Mouse (Mus musculus) forebrain, embryonic 16.5 days (tissue): ENCODE results near the gene Nabp1. TPM values are rescaled to one million over a fixed set of nuclear protein-coding genes. Genes with fewer than 3 reads are reported as not detected.
A peak's percentile ranks its signal among the peaks of the same experiment; 100 is the strongest.

Experiments
- ATAC-seq: fragments of 200-750 bp; cut with Nextera tagmentation; 2 replicates; pipeline ENCODE4 v1.8.0; 2017; ENCODE audit warnings: mild to moderate bottlenecking, moderate library complexity
- H3K27ac ChIP-seq: fragments of 300-500 bp; sonication (generic); 2 replicates; pipeline ENCODE4 v1.5.1; 2014; ENCODE audit warnings: low read length, control low read depth
- H3K27me3 ChIP-seq: fragments of 300-500 bp; sonication (generic); replicated peaks from 2 replicates; pipeline ENCODE4 v1.6.1; 2014; ENCODE audit warnings: low read length; ENCODE audit not compliant: control insufficient read depth, insufficient read depth
- H3K36me3 ChIP-seq: fragments of 300-500 bp; sonication (generic); 2 replicates; pipeline ENCODE4 v1.6.1; 2014; ENCODE audit not compliant: control insufficient read depth, insufficient read depth
- H3K4me1 ChIP-seq: fragments of 300-500 bp; sonication (generic); replicated peaks from 2 replicates; pipeline ENCODE4 v1.6.1; 2014; ENCODE audit warnings: low read length; ENCODE audit not compliant: control insufficient read depth, insufficient read depth
- H3K4me2 ChIP-seq: fragments of 300-500 bp; sonication (generic); 2 replicates; pipeline ENCODE4 v1.6.1; 2014; ENCODE audit warnings: mild to moderate bottlenecking, low read length, control low read depth
- H3K4me3 ChIP-seq: fragments of 300-500 bp; sonication (generic); replicated peaks from 2 replicates; pipeline ENCODE4 v1.5.1; 2014; ENCODE audit warnings: mild to moderate bottlenecking, low read length, control low read depth
- H3K9ac ChIP-seq: fragments of 300-500 bp; sonication (generic); replicated peaks from 2 replicates; pipeline ENCODE4 v1.6.1; 2014; ENCODE audit warnings: low read depth, low read length, control low read depth
- H3K9me3 ChIP-seq: fragments of 300-500 bp; sonication (generic); 2 replicates; pipeline ENCODE4 v1.6.1; 2016; ENCODE audit warnings: low read length; ENCODE audit not compliant: control insufficient read depth
- WGBS: fragments of 180-500 bp; shearing (Covaris S2); extraction: QIAGEN DNeasy Blood & Tissue Kit; methylation state at CpG from one replicate; pipeline ENCODE4 v1.1.7; 2014; 5-methylcytosine and 5-hydroxymethylcytosine counted together
- polyA plus RNA-seq: library from polyadenylated mRNA; unstranded; fragments of >200 nt; fragmentation: Nextera tagmentation; extraction: Ambion mirVana; gene quantifications from 2 replicates; pipeline ENCODE4 v1.2.1, GENCODE M21; 2015

Nabp1 gene
- 10.2 and 10.5 TPM in 2 replicates for polyA plus RNA-seq

GRCm38 (mm10) chr1:51478262-51479026 is at the start of gene Nabp1:
TSS of gene Nabp1 (minus strand) at chr1:51478425.
- no peaks in the 10 kb centered on the region for H3K9me3 ChIP-seq
- peaks cover 5% of the 10 kb centered on the region for H3K4me1 ChIP-seq
- peak within 1 kb of the TSS; percentile 89 for H3K4me2 ChIP-seq
- H3K9ac ChIP-seq: peak within 1 kb of the TSS; percentile 69
- no peaks in the 10 kb centered on the region for H3K27me3 ChIP-seq
- ATAC-seq: peak; percentile 100
- H3K36me3 ChIP-seq: no peaks in the 10 kb centered on the region
- H3K27ac ChIP-seq: peak within 1 kb of the TSS; percentile 74
- under 1% methylated on average over 51 of the region's 51 CpGs for WGBS
- peak within 1 kb of the TSS; percentile 67 for H3K4me3 ChIP-seq

- H3K4me2 ChIP-seq: no peak overlapping the region
- 56% methylated on average over 1 of the region's 1 CpGs for WGBS
- no peak overlapping the region for H3K4me3 ChIP-seq
- no peaks in the 10 kb centered on the region for H3K9me3 ChIP-seq
- no peak for ATAC-seq
- no peaks in the 10 kb centered on the region for H3K27me3 ChIP-seq
- peaks cover 3% of the 10 kb centered on the region; the same call in 1 of the 2 replicates for H3K4me1 ChIP-seq
- no peak overlapping the region for H3K27ac ChIP-seq
- H3K9ac ChIP-seq: no peak overlapping the region
- H3K36me3 ChIP-seq: no peaks in the 10 kb centered on the region
These were observed 47.5 kb upstream of the Nabp1 start for GRCm38 (mm10) chr1:51525563-51526265.

GRCm38 (mm10) chr1:51521651-51522050 is 43.4 kb upstream of the Nabp1 start:
- Histone ChIP-seq H3K9me3 (no peaks in the 10 kb centered on the region), H3K4me2 (no peak overlapping the region), H3K9ac (no peak overlapping the region), H3K4me3 (no peak overlapping the region), H3K27me3 (no peaks in the 10 kb centered on the region), H3K27ac (no peak overlapping the region), H3K4me1 (no peaks in the 10 kb centered on the region), H3K36me3 (no peaks in the 10 kb centered on the region)
- 74% methylated on average over 8 of the region's 8 CpGs for WGBS
- ATAC-seq: no peak

GRCm38 (mm10) chr1:51520246-51520780 is 42.1 kb upstream of the Nabp1 start:
- Histone ChIP-seq H3K9ac (no peak overlapping the region), H3K27me3 (no peaks in the 10 kb centered on the region), H3K27ac (no peak overlapping the region), H3K4me1 (no peaks in the 10 kb centered on the region), H3K9me3 (no peaks in the 10 kb centered on the region), H3K36me3 (no peaks in the 10 kb centered on the region), H3K4me2 (no peak overlapping the region), H3K4me3 (no peak overlapping the region)
- WGBS: 80% methylated on average over 5 of the region's 5 CpGs
- ATAC-seq: no peak

GRCm38 (mm10) chr1:51519112-51519511 is 40.9 kb upstream of the Nabp1 start:
- H3K36me3 ChIP-seq: no peaks in the 10 kb centered on the region
- no peaks in the 10 kb centered on the region for H3K27me3 ChIP-seq
- H3K9ac ChIP-seq: no peak overlapping the region
- no peaks in the 10 kb centered on the region for H3K9me3 ChIP-seq
- no peak overlapping the region for H3K27ac ChIP-seq
- H3K4me2 ChIP-seq: no peak overlapping the region
- 87% methylated on average over 3 of the region's 3 CpGs for WGBS
- no peak for ATAC-seq
- no peak overlapping the region for H3K4me3 ChIP-seq
- no peaks in the 10 kb centered on the region for H3K4me1 ChIP-seq

- Histone ChIP-seq H3K27ac (no peak overlapping the region), H3K4me2 (no peak overlapping the region), H3K36me3 (no peaks in the 10 kb centered on the region), H3K4me1 (peaks cover 7% of the 10 kb centered on the region), H3K27me3 (no peaks in the 10 kb centered on the region), H3K4me3 (no peak overlapping the region), H3K9ac (no peak overlapping the region), H3K9me3 (no peaks in the 10 kb centered on the region)
- no peak for ATAC-seq
- WGBS: 38% methylated on average over 2 of the region's 2 CpGs
These were observed 37.4 kb upstream of the Nabp1 start for GRCm38 (mm10) chr1:51515625-51516024.

GRCm38 (mm10) chr1:51515041-51515440 is 36.8 kb upstream of the Nabp1 start:
- WGBS: 80% methylated on average over 3 of the region's 3 CpGs
- Histone ChIP-seq H3K27me3 (no peaks in the 10 kb centered on the region), H3K27ac (no peak overlapping the region), H3K36me3 (no peaks in the 10 kb centered on the region), H3K4me2 (no peak overlapping the region), H3K4me3 (no peak overlapping the region), H3K9ac (no peak overlapping the region), H3K4me1 (peaks cover 7% of the 10 kb centered on the region), H3K9me3 (no peaks in the 10 kb centered on the region)
- ATAC-seq: no peak

- Histone ChIP-seq H3K27ac (no peak overlapping the region), H3K4me1 (peaks cover 7% of the 10 kb centered on the region), H3K4me3 (no peak overlapping the region), H3K36me3 (no peaks in the 10 kb centered on the region), H3K9ac (no peak overlapping the region), H3K27me3 (no peaks in the 10 kb centered on the region), H3K9me3 (no peaks in the 10 kb centered on the region), H3K4me2 (no peak overlapping the region)
- 92% methylated on average over 2 of the region's 2 CpGs for WGBS
- no peak for ATAC-seq
These were observed 36.2 kb upstream of the Nabp1 start for GRCm38 (mm10) chr1:51514379-51514778.

- no peak overlapping the region for H3K4me2 ChIP-seq
- peaks cover 7% of the 10 kb centered on the region for H3K4me1 ChIP-seq
- no peak overlapping the region for H3K9ac ChIP-seq
- peak; percentile 64 for ATAC-seq
- no peaks in the 10 kb centered on the region for H3K9me3 ChIP-seq
- no peaks in the 10 kb centered on the region for H3K36me3 ChIP-seq
- no peak overlapping the region for H3K27ac ChIP-seq
- 65% methylated on average over 7 of the region's 7 CpGs for WGBS
- H3K27me3 ChIP-seq: no peaks in the 10 kb centered on the region
- no peak overlapping the region for H3K4me3 ChIP-seq
These were observed 35.0 kb upstream of the Nabp1 start for GRCm38 (mm10) chr1:51513059-51513713.
